Mouse (Mus musculus) embryo, embryonic 9.5 days (tissue): ENCODE measurements around the gene Fam76b.

Experiments
- DNase-seq: peaks from one replicate; pipeline ENCODE4 v3.0.0-alpha.2; 2017; ENCODE audit errors: extremely low spot score

Fam76b gene

DNA sequence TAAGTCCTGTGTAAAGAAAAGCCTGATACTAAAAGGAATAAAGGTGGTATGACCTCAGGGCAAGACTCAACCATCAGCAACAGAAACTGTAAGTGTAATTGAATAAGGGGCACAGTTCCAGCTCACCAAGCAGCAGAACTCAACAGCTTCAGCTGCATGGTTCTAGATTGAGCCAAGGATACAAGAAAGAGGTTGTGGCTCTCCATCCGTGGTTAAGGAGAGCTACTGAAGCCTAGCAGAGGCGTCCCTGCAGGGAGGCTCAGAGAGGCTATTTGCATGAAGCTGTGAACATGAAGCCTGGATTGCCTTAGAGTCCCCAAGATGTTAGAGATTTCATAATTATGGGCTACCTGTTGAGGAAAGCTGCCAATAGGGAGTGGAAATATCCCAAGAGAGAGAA is 40.1 kb downstream of the Fam76b start:
- DNase-seq: no peak

- DNase-seq: no peak
Measured at GRCm38 (mm10) chr9:13871631-13872030, 44.1 kb downstream of the Fam76b start.

GRCm38 (mm10) chr9:13874359-13874758 is 46.8 kb downstream of the Fam76b start:
- DNase-seq: peak; percentile 28

GRCm38 (mm10) chr9:13875340-13875739 is 47.8 kb downstream of the Fam76b start:
- no peak for DNase-seq

GRCm38 (mm10) chr9:13880761-13881160 is 53.2 kb downstream of the Fam76b start:
- DNase-seq: no peak

- no peak for DNase-seq
Measured at GRCm38 (mm10) chr9:13882478-13882877, 55.0 kb downstream of the Fam76b start.

GRCm38 (mm10) chr9:13888981-13889380 is 61.5 kb downstream of the Fam76b start:
- DNase-seq: no peak

GRCm38 (mm10) chr9:13889657-13890056 is 62.1 kb downstream of the Fam76b start:
- DNase-seq: peak; percentile 82

GRCm38 (mm10) chr9:13890171-13890570 is 62.7 kb downstream of the Fam76b start:
- DNase-seq: no peak

DNA sequence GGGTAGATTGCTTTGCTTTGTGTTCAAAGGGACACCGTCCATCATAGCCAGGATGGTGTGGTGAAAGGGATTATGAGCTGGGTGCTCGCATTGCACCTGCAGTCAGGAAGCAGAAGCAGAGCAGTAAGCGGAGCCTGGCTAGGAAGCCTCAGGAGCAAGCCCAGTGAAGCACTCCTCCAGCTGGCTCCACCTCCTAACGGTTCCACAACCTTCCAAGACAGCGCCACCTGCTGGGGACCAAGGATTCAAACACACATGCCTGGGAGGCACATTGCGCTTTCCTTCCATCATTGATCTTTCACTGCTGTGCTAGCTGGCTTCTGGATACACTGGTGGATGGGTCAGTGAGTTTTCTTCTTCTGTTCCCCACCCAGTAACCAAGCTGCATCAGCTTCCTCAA is 64.4 kb downstream of the Fam76b start:
- no peak for DNase-seq

- DNase-seq: no peak
Measured at GRCm38 (mm10) chr9:13893044-13893443, 65.5 kb downstream of the Fam76b start.

DNA sequence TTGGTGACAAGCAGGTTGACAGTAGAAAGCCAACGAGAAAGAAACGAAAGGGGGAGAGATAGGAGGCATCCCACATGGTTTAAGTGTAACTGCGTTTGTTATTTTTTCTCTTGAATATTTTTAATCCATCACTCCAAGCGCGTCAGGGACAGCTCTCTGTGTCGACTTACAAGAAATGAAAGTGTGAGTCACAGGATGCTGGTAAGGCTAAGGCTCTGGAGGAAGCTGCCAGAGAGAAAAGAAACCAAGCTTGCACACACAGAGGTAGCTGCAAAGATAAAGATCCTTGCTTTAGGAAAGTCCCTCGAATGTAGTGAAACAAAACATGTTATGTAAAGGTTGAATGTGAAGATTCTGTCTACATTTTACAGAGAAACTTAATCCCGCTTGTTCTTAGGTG is 67.0 kb downstream of the Fam76b start:
- no peak for DNase-seq

GRCm38 (mm10) chr9:13894936-13895335 is 67.4 kb downstream of the Fam76b start:
- DNase-seq: no peak

GRCm38 (mm10) chr9:13896055-13896454 is 68.5 kb downstream of the Fam76b start:
- no peak for DNase-seq

DNA sequence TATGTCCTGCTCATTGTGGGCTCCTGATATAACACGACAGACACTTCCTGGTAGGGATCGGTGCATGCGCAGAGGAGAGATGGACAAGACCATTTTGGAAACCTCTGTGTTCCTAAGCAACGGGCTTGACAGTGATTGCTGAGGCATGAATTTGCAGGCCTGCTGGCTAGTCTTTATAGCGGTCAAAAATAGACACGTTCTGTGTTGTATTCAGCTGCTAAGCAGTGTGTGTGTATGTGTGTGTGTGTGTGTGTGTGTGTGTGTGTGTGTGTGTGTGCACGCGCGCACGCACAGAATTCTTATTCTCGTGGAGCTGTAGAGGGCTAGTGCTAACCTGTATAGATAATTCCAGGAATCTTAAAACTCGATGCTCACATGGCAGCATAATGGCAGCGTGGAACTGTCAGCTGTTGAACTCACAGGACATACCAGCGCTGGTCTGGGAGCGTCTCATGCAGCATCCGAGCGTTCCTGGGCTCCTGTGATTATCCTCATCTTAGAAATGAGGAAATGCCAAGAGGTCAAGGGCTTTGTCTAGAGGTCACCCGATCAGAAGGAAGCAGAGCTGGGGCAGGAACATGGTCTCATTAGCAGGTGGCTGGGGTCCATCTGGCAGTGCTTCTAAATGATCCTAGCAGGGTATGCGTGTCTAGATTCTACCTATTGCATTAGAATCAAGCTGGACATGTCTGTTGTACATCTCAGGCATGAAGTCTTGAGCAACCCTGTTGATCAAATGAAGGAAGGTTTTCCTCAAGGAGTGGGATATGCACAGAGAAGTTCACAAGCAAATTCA is 71.2 kb downstream of the Fam76b start:
- DNase-seq: no peak

- no peak for DNase-seq
Measured at GRCm38 (mm10) chr9:13902030-13902429, 74.5 kb downstream of the Fam76b start.

DNA sequence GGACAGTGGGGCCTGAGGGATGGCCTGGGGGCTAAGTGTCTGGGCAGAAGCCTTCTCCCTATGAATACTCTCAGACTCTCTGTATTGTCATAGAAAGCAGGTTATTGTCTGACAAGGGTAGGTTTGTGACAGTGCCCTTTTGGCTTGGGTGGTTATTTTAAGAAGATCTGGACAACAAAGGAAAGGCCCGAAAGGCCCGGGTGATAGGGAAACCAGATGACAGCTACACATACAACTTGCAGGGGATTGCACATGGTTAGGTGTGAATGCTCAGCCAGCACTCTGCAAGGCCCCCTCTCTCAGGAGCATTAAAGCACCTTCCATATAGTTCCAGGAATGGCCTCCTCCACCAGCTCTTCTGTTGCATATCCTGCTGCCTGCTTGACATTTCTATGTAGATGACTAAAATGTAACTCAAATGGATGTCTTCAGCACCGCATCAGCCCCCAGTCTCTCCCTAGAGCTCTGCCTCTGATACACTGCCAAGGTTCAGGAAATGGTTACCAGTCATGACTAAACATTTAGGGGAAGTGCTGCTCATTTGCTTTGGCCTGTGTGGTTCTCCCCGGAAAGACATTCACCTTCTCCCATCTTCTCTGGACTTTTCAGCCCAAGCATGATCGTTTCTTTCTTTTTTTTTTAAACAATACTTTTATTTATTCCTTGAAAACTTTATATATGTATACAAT is 76.7 kb downstream of the Fam76b start:
- DNase-seq: no peak
